Mouse (Mus musculus): ENCODE results near the gene Aldh1l2. TPM values are rescaled to one million over a fixed set of nuclear protein-coding genes. Genes with fewer than 3 reads are reported as not detected.

Gene Aldh1l2
- total and polyA plus RNA-seq, 3 experiments: 0.34 to 0.59 TPM; not detected in 1

DNA sequence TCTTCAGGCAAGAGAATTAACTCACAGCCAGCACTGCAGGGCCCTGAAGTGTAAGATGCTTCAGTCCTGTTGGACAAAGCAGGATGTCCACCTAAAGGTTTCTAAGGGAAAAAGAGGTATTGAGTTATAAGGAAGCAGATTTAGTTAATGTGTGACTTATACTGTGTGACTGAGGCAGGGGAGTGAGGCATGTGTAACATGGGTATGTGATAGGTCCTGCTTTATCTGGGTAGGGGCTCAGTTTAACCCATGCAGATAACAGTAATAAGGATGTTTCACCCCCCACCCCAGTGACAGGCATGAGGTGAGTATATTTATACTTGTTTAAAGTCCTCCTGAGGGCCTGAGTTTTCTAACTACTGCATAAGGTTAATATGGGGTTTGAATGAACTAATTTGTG lies 29.1 kb upstream of the Aldh1l2 start:
- dilution Hi-C loops (cut with MboI; ENCODE audit: extremely low pct_ligation_motif_present, extremely low pct_unique_long_range_greater_than_20kb, low sequenced_read_pairs): no loop called here
- Histone ChIP-seq H3K4me1 (ENCODE audit: control insufficient read depth in 1 of 2, insufficient read depth in 2 of 2) (no peaks in the 10 kb centered on the region), H3K27me3 (replicated peaks) (no peaks in the 10 kb centered on the region), H3K4me2 (ENCODE audit: insufficient read depth, low read depth, poor library complexity, severe bottlenecking) (no peak overlapping the region), H3K27ac (ENCODE audit: insufficient read depth, low read depth) (no peak overlapping the region), H3K9ac (ENCODE audit: insufficient read depth, low read depth) (no peak overlapping the region), H3K79me2 (replicated peaks; ENCODE audit: control insufficient read depth, extremely low read depth, insufficient read depth, poor library complexity, severe bottlenecking) (0 out of 2 replicates have a peak, but pooled peaks cover 2% of the 10 kb centered on the region), H3K36me3 (replicated peaks in 1 of 2; ENCODE audit: control insufficient read depth in 1 of 2, insufficient read depth in 1 of 2, low read length in 1 of 2) (peaks cover 70 to 92% of the 10 kb centered on the region in 2 experiments), H3K4me3 (replicated peaks in 1 of 3; ENCODE audit: low read depth in 2 of 3, low read length in 2 of 3, poor library complexity in 1 of 3) (no peak overlapping the region), H3K9me3 (replicated peaks; ENCODE audit: low read length) (no peaks in the 10 kb centered on the region)
- no peak for DNase-seq (ENCODE audit: extremely low read depth)
- TF ChIP-seq MAFK (IDR thresholded peaks at IDR 0.05; ENCODE audit: insufficient replicate concordance, low read length) (no peak), SMC3 (IDR thresholded peaks at IDR 0.05; ENCODE audit: low read depth, low read length) (no peak), MXI1 (IDR thresholded peaks at IDR 0.05; ENCODE audit: low read depth, low read length) (no peak)
- in situ Hi-C loops (cut with MboI; ENCODE audit: low pct_ligation_motif_present, low pct_unique_long_range_greater_than_20kb, low sequenced_read_pairs): no loop called here

DNA sequence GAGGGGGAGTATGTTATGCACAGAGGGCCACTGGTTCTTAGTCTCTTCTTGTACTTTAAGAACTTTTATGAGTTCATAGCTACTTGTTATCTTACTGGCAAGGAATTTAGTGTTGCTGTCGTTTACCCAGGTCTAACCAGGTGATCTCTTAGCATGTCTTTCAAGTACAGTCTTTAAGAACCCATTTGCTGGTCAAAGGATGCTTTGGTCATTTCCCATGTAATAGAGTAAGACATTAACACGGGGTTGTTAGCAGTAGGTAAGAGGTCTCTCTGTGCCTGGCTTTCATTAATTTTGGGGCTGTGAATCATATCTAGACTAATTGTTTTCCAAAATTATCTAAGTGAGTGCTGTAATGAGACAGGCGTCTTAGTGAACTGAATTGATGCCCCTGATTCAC lies 11.4 kb upstream of the Aldh1l2 start:
- peak overlapping the region in 2 of 3 experiments; percentile 3 to 94 for H3K4me3 ChIP-seq (replicated peaks in 1 of 3; ENCODE audit: low read depth in 2 of 3, low read length in 2 of 3, poor library complexity in 1 of 3)

DNA sequence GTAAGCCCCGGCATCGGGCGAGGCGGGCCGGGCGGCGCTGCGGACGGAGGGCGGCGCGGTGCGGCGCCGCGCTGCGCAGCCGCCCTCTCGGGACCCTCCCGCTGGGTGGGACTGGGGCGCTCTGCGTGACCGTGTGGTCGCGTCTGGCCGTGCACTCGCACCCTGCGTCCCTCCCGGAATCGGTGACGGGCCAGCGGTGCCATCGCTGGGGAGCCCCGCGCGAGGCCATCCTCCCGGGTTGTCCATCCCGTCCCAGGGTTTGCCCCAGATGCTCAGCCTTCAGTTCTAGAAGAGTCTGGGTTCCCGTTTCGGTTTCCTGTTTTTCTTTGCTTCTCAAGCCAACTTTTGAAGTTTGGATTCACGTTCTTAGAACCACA lies 10.2 kb upstream of the Aldh1l2 start:
- H3K4me3 ChIP-seq (replicated peaks in 1 of 3; ENCODE audit: low read depth in 2 of 3, low read length in 2 of 3, poor library complexity in 1 of 3): peak overlapping the region; percentile 89 to 97 (median 94)
- peaks cover 9 to 23% of the 10 kb centered on the region in 2 experiments for H3K36me3 ChIP-seq (replicated peaks in 1 of 2; ENCODE audit: control insufficient read depth in 1 of 2, insufficient read depth in 1 of 2, low read length in 1 of 2)
- peaks cover 32% of the 10 kb centered on the region for H3K79me2 ChIP-seq (replicated peaks; ENCODE audit: control insufficient read depth, extremely low read depth, insufficient read depth, poor library complexity, severe bottlenecking)
- TF ChIP-seq TCF12 (IDR thresholded peaks at IDR 0.05; ENCODE audit: low read depth, low read length) (no peak), NRF1 (IDR thresholded peaks at IDR 0.05; ENCODE audit: low read depth, low read length) (peak; percentile 65), TBP (conservative IDR thresholded peaks at IDR 0.05; ENCODE audit: low read depth, low read length) (0 out of 2 replicates have a peak, but pooled peaks have one; percentile 24), PAX5 (IDR thresholded peaks at IDR 0.05; ENCODE audit: low read length) (no peak), GABPA (IDR thresholded peaks at IDR 0.05; ENCODE audit: insufficient replicate concordance, low read depth, low read length) (no peak), MEF2A (IDR thresholded peaks at IDR 0.05; ENCODE audit: borderline replicate concordance, low read depth, low read length) (no peak), USF2 (conservative IDR thresholded peaks at IDR 0.05; ENCODE audit: low read depth, low read length) (no peak), JUN (IDR thresholded peaks at IDR 0.05; ENCODE audit: insufficient read depth, low read depth, low read length) (no peak), IRF4 (IDR thresholded peaks at IDR 0.05; ENCODE audit: low read depth, low read length) (peak; percentile 59; the same call in 1 of the 2 replicates), SIN3A (IDR thresholded peaks at IDR 0.05; ENCODE audit: low read length) (no peak), NELFE (IDR thresholded peaks at IDR 0.05; ENCODE audit: low read depth, low read length) (no peak), CHD1 (IDR thresholded peaks at IDR 0.05; ENCODE audit: low read depth, low read length) (no peak)
- dilution Hi-C loops (cut with MboI; ENCODE audit: extremely low pct_ligation_motif_present, extremely low pct_unique_long_range_greater_than_20kb, low sequenced_read_pairs): no loop called here
- no peak overlapping the region for H3K4me2 ChIP-seq (ENCODE audit: insufficient read depth, low read depth, poor library complexity, severe bottlenecking)
- H3K27ac ChIP-seq (ENCODE audit: insufficient read depth, low read depth): peak overlapping the region; percentile 63
- peaks cover 0 to 27% of the 10 kb centered on the region in 2 experiments; a peak in 2 of 4 replicates for H3K4me1 ChIP-seq (ENCODE audit: control insufficient read depth in 1 of 2, insufficient read depth in 2 of 2)
- no peaks in the 10 kb centered on the region for H3K9me3 ChIP-seq (replicated peaks; ENCODE audit: low read length)
- DNase-seq (ENCODE audit: extremely low read depth): peak; percentile 60
- in situ Hi-C loops (cut with MboI; ENCODE audit: low pct_ligation_motif_present, low pct_unique_long_range_greater_than_20kb, low sequenced_read_pairs): no loop called here
- no peaks in the 10 kb centered on the region for H3K27me3 ChIP-seq (replicated peaks)
- H3K9ac ChIP-seq (ENCODE audit: insufficient read depth, low read depth): peak overlapping the region; percentile 68

More for the DNA sequence above, 11.4 kb upstream of the Aldh1l2 start:
- H3K9ac ChIP-seq (ENCODE audit: insufficient read depth, low read depth): peak overlapping the region; percentile 26; the same call in 1 of the 2 replicates
- no peak overlapping the region for H3K27ac ChIP-seq (ENCODE audit: insufficient read depth, low read depth)
- in situ Hi-C loops (cut with MboI; ENCODE audit: low pct_ligation_motif_present, low pct_unique_long_range_greater_than_20kb, low sequenced_read_pairs): no loop called here
- no peaks in the 10 kb centered on the region for H3K9me3 ChIP-seq (replicated peaks; ENCODE audit: low read length)
- TF ChIP-seq NELFE (IDR thresholded peaks at IDR 0.05; ENCODE audit: low read depth, low read length) (no peak), MAZ (IDR thresholded peaks at IDR 0.05; ENCODE audit: low read depth, low read length) (no peak), PAX5 (IDR thresholded peaks at IDR 0.05; ENCODE audit: low read length) (no peak), USF1 (IDR thresholded peaks at IDR 0.05; ENCODE audit: low read depth, low read length) (no peak)
- no peak for DNase-seq (ENCODE audit: extremely low read depth)
- peak overlapping the region; percentile 61; the same call in 1 of the 2 replicates for H3K4me2 ChIP-seq (ENCODE audit: insufficient read depth, low read depth, poor library complexity, severe bottlenecking)
- H3K79me2 ChIP-seq (replicated peaks; ENCODE audit: control insufficient read depth, extremely low read depth, insufficient read depth, poor library complexity, severe bottlenecking): peaks cover 36% of the 10 kb centered on the region
- no peaks in the 10 kb centered on the region for H3K27me3 ChIP-seq (replicated peaks)
- dilution Hi-C loops (cut with MboI; ENCODE audit: extremely low pct_ligation_motif_present, extremely low pct_unique_long_range_greater_than_20kb, low sequenced_read_pairs): no loop called here
- peaks cover 16 to 34% of the 10 kb centered on the region in 2 experiments for H3K36me3 ChIP-seq (replicated peaks in 1 of 2; ENCODE audit: control insufficient read depth in 1 of 2, insufficient read depth in 1 of 2, low read length in 1 of 2)
- peaks cover 0 to 27% of the 10 kb centered on the region in 2 experiments; a peak in 2 of 4 replicates for H3K4me1 ChIP-seq (ENCODE audit: control insufficient read depth in 1 of 2, insufficient read depth in 2 of 2)
